ENCODE assay signal across 10 mouse cellular contexts in the genomic region with DNA sequence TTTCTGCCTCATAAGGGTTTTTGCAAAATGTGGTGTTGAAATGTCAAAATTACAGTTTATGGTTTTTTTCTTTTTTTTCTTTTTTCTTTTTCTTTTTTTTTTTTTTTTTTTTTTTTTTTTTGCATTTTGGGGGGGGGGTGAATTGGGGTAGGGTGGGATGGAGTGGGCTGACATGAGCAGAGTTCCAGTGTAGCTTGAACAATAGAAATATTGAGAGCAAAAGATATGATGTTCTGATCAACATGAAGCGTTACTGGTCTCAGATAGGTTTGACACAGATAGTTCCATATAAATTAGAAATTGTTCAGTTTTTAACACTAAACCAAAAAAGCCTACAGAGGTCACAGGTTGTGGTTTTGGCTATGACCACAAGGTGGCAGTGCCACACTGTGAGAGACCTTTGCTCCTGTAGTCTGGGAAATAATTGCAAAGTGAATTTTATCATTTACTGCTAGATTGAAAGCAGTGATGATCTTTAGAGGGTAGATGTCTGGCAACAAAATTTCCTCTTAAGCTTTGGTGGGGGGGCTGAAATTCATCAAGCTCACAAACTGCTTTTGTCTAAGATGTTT. TPM values are rescaled to one million over a fixed set of nuclear protein-coding genes. Genes with fewer than 3 reads are reported as not detected.
DNase-seq lines count a peak whose midpoint lies in the region; ATAC-seq and TF ChIP-seq lines count a peak whose summit lies in the region.
"Had no signal": no experiment of that assay in that cellular context is flagged by ENCODE, and none has a peak within 500 bp of the region (broad histone marks: within the 10 kb centered on the region; RNA-seq: fewer than 3 reads in every experiment).

No protein-coding gene starts in this region.

- no peak for TF ChIP-seq POLR2A in brain, embryonic 14.5 days (IDR thresholded peaks at IDR 0.05; ENCODE audit: borderline replicate concordance, extremely low read depth, insufficient read depth, insufficient read length, poor library complexity, severe bottlenecking)

- WGBS in forebrain, embryonic 11.5 days, result 37% methylated on average over 1 of the region's 1 CpGs
- 31% methylated on average over 1 of the region's 1 CpGs for WGBS in kidney, postnatal 0 days
- WGBS in liver, embryonic 13.5 days (ENCODE audit: insufficient replicate concordance), result 40% methylated on average over 1 of the region's 1 CpGs

- H3K27ac ChIP-seq in forebrain, embryonic 11.5 days (ENCODE audit: low read depth, low read length), result no peak overlapping the region
- no peak overlapping the region for H3K27ac ChIP-seq in kidney, postnatal 0 days
- H3K27ac ChIP-seq in liver, embryonic 13.5 days, result no peak overlapping the region
- H3K27ac ChIP-seq: heart, embryonic 15.5 days; stomach, embryonic 15.5 days had no signal

- H3K4me2 ChIP-seq in forebrain, embryonic 11.5 days (ENCODE audit: low read depth, low read length, severe bottlenecking), result no peak overlapping the region
- no peak overlapping the region for H3K4me2 ChIP-seq in kidney, postnatal 0 days (ENCODE audit: low read length)
- H3K4me2 ChIP-seq in liver, embryonic 13.5 days, result no peak overlapping the region
- H3K4me2 ChIP-seq: heart, embryonic 15.5 days; stomach, embryonic 15.5 days had no signal

- no peak overlapping the region for H3K4me3 ChIP-seq in forebrain, embryonic 11.5 days (ENCODE audit: low read depth, low read length)
- H3K4me3 ChIP-seq in kidney, postnatal 0 days (replicated peaks; ENCODE audit: low read depth, low read length), result no peak overlapping the region
- no peak overlapping the region for H3K4me3 ChIP-seq in liver, embryonic 13.5 days (replicated peaks)
- H3K4me3 ChIP-seq: heart, embryonic 15.5 days; stomach, embryonic 15.5 days had no signal

- H3K27me3 ChIP-seq in forebrain, embryonic 11.5 days (ENCODE audit: control insufficient read depth, insufficient read depth, low read length), result no peaks in the 10 kb centered on the region
- H3K27me3 ChIP-seq in kidney, postnatal 0 days (ENCODE audit: insufficient read depth, low read length), result no peaks in the 10 kb centered on the region
- no peaks in the 10 kb centered on the region for H3K27me3 ChIP-seq in liver, embryonic 13.5 days
- H3K27me3 ChIP-seq: heart, embryonic 15.5 days; stomach, embryonic 15.5 days had no signal

- H3K9ac ChIP-seq in forebrain, embryonic 11.5 days (ENCODE audit: low read length), result no peak overlapping the region
- no peak overlapping the region for H3K9ac ChIP-seq in kidney, postnatal 0 days (ENCODE audit: low read depth, low read length)
- H3K9ac ChIP-seq in liver, embryonic 13.5 days, result no peak overlapping the region
- H3K9ac ChIP-seq: heart, embryonic 15.5 days; stomach, embryonic 15.5 days had no signal

- peak; percentile 2 to 30 for DNase-seq in urinary bladder, postnatal 36 days (ENCODE audit: low spot score in 2 of 2)
- no peak for DNase-seq in urinary bladder, adult 2 months (ENCODE audit: low spot score)
- DNase-seq in brain, embryonic 14.5 days (ENCODE audit: low read depth), result peak; percentile 77
- DNase-seq in forebrain, embryonic 11.5 days (ENCODE audit: low spot score), result peak; percentile 76
- DNase-seq in kidney, postnatal 0 days (ENCODE audit: low spot score), result peak; percentile 61
- peak; percentile 1 for DNase-seq in liver, embryonic 13.5 days
- peak; percentile 4 for DNase-seq in ovary, adult 18-20 months (ENCODE audit: low spot score)

- ATAC-seq in forebrain, embryonic 11.5 days (replicated peaks; ENCODE audit: low FRiP score), result peak; percentile 83
- ATAC-seq in kidney, postnatal 0 days (replicated peaks; ENCODE audit: low FRiP score, low read depth), result no peak
- no peak for ATAC-seq in liver, embryonic 13.5 days (ENCODE audit: low read depth)
- ATAC-seq in inflammation-experienced regulatory T-cells, adult 6 months, result no peak

- no peaks in the 10 kb centered on the region for H3K36me3 ChIP-seq in forebrain, embryonic 11.5 days (ENCODE audit: control insufficient read depth, insufficient read depth, low read length)
- no peaks in the 10 kb centered on the region for H3K36me3 ChIP-seq in kidney, postnatal 0 days (ENCODE audit: insufficient read depth, low read length)
- no peaks in the 10 kb centered on the region for H3K36me3 ChIP-seq in liver, embryonic 13.5 days
- H3K36me3 ChIP-seq: heart, embryonic 15.5 days; stomach, embryonic 15.5 days had no signal

- H3K9me3 ChIP-seq in forebrain, embryonic 11.5 days (ENCODE audit: control insufficient read depth, low read length), result no peaks in the 10 kb centered on the region
- H3K9me3 ChIP-seq in kidney, postnatal 0 days (replicated peaks; ENCODE audit: low read length), result no peaks in the 10 kb centered on the region
- no peaks in the 10 kb centered on the region for H3K9me3 ChIP-seq in liver, embryonic 13.5 days (replicated peaks)
- H3K9me3 ChIP-seq: heart, embryonic 15.5 days; stomach, embryonic 15.5 days had no signal

- peak; percentile 85; the same call in 1 of the 2 replicates for TF ChIP-seq CTCF in brain, embryonic 14.5 days (IDR thresholded peaks at IDR 0.05; ENCODE audit: borderline replicate concordance, extremely low read depth, insufficient read depth, insufficient read length)
- TF ChIP-seq CTCF in kidney, postnatal 0 days (IDR thresholded peaks at IDR 0.05; ENCODE audit: low read depth), result peak; percentile 78

- no peaks in the 10 kb centered on the region for H3K4me1 ChIP-seq in forebrain, embryonic 11.5 days (replicated peaks; ENCODE audit: control insufficient read depth, insufficient read depth, low read length)
- H3K4me1 ChIP-seq in kidney, postnatal 0 days (replicated peaks; ENCODE audit: insufficient read depth, low read length), result no peaks in the 10 kb centered on the region
- H3K4me1 ChIP-seq in liver, embryonic 13.5 days (replicated peaks), result no peaks in the 10 kb centered on the region
- H3K4me1 ChIP-seq: heart, embryonic 15.5 days; stomach, embryonic 15.5 days had no signal

RNA-seq across cellular contexts. Expression of a gene that starts 40.5 kb away (rescaled TPM):
- not detected in 2 replicates for polyA plus RNA-seq in urinary bladder, adult 2 months (2012; rRNA removed)
- polyA plus RNA-seq in brain, embryonic 14.5 days (2012; rRNA removed), result 12.7 and 20.2 TPM in 2 replicates
- 6.6 and 8.1 TPM in 2 replicates for polyA plus RNA-seq in forebrain, embryonic 11.5 days (2014; fragmentation: Nextera tagmentation; extraction: Ambion mirVana)
- polyA plus RNA-seq in kidney, postnatal 0 days (2015; fragmentation: Nextera tagmentation; extraction: Ambion mirVana), result 0.12 and 0.19 TPM in 2 replicates
- polyA plus RNA-seq in liver, embryonic 13.5 days (2015; fragmentation: Nextera tagmentation; extraction: Ambion mirVana), result 0.09 TPM in 1 of 2 replicates, not detected in the other
- not detected for polyA plus RNA-seq in inflammation-experienced regulatory T-cells, adult 6 months (2017; shearing (Covaris generic))
